Mouse (Mus musculus) limb, embryonic 15.5 days (tissue): ENCODE data around the gene Zfp689. TPM values are rescaled to one million over a fixed set of nuclear protein-coding genes. Genes with fewer than 3 reads are reported as not detected.

Experiments used
- ATAC-seq: fragments of 200-750 bp; cut with Nextera tagmentation; 2 replicates; pipeline ENCODE4 v1.8.0; 2017; ENCODE audit warnings: low read depth, moderate TSS enrichment; ENCODE audit not compliant: insufficient number of reproducible peaks, low FRiP score, low TSS enrichment
- H3K27ac ChIP-seq: fragments of 300-500 bp; sonication (generic); 2 replicates; pipeline ENCODE4 v1.5.1; 2015; ENCODE audit warnings: moderate library complexity, mild to moderate bottlenecking, inconsistent platforms
- H3K27me3 ChIP-seq: fragments of 300-500 bp; sonication (generic); 2 replicates; pipeline ENCODE4 v1.6.1; 2015; ENCODE audit warnings: inconsistent platforms
- H3K36me3 ChIP-seq: fragments of 300-500 bp; sonication (generic); 2 replicates; pipeline ENCODE4 v1.6.1; 2015; ENCODE audit warnings: inconsistent platforms
- H3K4me1 ChIP-seq: fragments of 300-500 bp; sonication (generic); 2 replicates; pipeline ENCODE4 v1.6.1; 2015; ENCODE audit warnings: inconsistent platforms
- H3K4me2 ChIP-seq: fragments of 300-500 bp; sonication (generic); 2 replicates; pipeline ENCODE4 v1.6.1; 2015; ENCODE audit warnings: mild to moderate bottlenecking, inconsistent platforms
- H3K4me3 ChIP-seq: fragments of 300-500 bp; sonication (generic); 2 replicates; pipeline ENCODE4 v1.5.1; 2015; ENCODE audit warnings: mild to moderate bottlenecking, inconsistent platforms
- H3K9ac ChIP-seq: fragments of 300-500 bp; sonication (generic); 2 replicates; pipeline ENCODE4 v1.6.1; 2015; ENCODE audit warnings: inconsistent platforms
- H3K9me3 ChIP-seq: fragments of 300-500 bp; sonication (generic); 2 replicates; pipeline ENCODE4 v1.6.1; 2016; ENCODE audit warnings: inconsistent platforms
- WGBS: fragments of 180-500 bp; shearing (Covaris S2); methylation state at CpG from one replicate; pipeline ENCODE4 v1.1.7; 2015; 5-methylcytosine and 5-hydroxymethylcytosine counted together
- polyA plus RNA-seq: library from polyadenylated mRNA; unstranded; fragments of >200 nt; fragmentation: Nextera tagmentation; extraction: Ambion mirVana; gene quantifications from 2 replicates; pipeline ENCODE4 v1.2.1, GENCODE M21; 2015

Gene Zfp689
- polyA plus RNA-seq, 1 experiment from 2014 or later: 9.4 TPM

DNA sequence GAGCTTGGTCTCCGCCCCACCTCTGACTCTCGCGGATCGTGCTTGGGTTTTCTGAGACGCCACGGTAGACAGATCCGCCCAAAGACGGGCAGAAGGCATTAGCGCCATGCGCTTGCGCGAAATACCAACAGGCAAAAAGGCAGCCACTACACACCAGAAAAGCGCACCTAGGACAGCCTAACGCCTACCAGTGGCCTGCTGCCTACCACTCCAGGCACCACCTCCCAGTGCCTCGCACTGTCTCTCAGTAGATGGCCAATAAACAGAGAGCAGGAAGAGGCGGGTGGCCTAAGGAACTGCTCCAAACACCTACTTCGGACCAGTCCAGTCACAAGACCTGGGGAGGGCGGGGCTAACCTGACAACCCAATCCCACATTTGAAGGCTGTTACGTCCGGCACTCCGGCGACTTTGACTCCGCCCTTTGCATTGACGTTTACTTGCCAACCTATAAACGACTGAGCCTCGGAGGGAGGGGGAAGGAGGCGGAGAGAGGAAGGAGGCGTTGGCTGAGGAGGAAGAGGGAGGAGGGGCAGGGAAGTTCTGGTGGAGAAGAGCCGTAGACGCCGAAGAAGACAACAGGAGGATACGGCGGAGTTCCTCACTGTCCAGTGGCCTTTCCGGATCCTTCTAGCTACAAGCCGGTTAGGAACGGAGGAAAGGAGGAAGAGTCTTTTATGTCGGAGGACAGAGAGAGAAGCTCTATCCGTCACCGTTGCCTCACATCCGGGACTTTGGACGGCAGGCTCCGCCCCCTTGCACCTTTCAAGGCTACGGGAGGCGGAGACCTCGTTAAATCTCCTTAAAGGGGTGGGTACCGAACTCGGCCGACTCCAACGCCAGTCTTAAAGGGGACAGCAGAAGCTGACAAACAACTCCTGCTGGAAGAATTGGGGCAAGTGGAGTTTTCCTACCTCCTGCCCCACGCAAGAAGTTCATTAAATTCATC lies 29.0 kb upstream of the Zfp689 start:
- Histone ChIP-seq H3K9me3 (no peaks in the 10 kb centered on the region), H3K27me3 (no peaks in the 10 kb centered on the region), H3K4me3 (peak overlapping the region; percentile 99), H3K27ac (peak overlapping the region; percentile 98), H3K9ac (peak overlapping the region; percentile 92), H3K4me2 (peak overlapping the region; percentile 80), H3K36me3 (peaks cover 51% of the 10 kb centered on the region), H3K4me1 (peaks cover 27% of the 10 kb centered on the region)
- WGBS: under 1% methylated on average over 50 of the region's 50 CpGs
- peak; percentile 93 for ATAC-seq

DNA sequence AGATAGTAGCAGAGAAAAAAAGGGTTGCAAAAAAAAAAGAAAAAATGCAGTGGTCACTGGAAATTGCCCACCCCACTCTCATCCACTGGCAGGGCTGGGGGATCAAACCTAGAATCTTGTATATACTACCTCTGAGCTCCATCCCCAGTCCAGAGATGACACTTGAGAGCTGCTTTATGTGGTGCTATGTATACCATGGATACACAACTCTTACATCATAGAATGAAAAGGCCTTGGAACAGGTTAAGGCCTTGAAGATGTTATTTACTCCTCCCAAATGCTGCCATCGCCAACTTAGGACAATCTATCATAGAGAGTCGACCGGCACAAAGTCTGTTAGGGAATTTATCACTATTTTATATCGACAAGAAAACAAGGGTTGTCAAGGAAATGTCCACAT lies 27.9 kb upstream of the Zfp689 start:
- H3K4me2 ChIP-seq: peak overlapping the region; percentile 66
- no peaks in the 10 kb centered on the region for H3K9me3 ChIP-seq
- 78% methylated on average over 4 of the region's 4 CpGs for WGBS
- peak overlapping the region; percentile 98 for H3K27ac ChIP-seq
- no peaks in the 10 kb centered on the region for H3K27me3 ChIP-seq
- peak overlapping the region; percentile 99 for H3K4me3 ChIP-seq
- peaks cover 42% of the 10 kb centered on the region for H3K36me3 ChIP-seq
- peak overlapping the region; percentile 37; the same call in 1 of the 2 replicates for H3K9ac ChIP-seq
- no peak for ATAC-seq
- peaks cover 35% of the 10 kb centered on the region for H3K4me1 ChIP-seq

DNA sequence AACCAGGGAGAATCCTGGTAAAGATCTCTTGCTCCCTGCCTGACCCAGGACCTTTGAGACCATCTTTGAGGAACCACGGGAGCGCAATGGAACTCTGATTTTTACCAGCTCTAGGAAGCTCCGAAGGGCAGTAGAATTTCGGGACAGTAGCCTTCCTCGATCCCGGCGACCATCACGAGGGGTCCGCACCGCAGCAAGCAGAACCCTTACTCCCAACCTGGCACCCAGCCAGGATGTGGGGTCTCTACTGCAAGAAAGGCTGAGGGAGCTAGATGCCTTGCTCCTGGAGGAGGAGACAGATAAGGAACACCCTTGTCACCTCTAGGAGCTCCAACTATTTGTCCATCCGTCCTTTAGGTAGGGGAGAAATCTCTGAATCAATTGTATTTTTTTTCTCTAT lies 27.4 kb upstream of the Zfp689 start:
- Histone ChIP-seq H3K36me3 (peaks cover 39% of the 10 kb centered on the region), H3K27me3 (no peaks in the 10 kb centered on the region), H3K4me1 (peaks cover 35% of the 10 kb centered on the region), H3K9me3 (no peaks in the 10 kb centered on the region), H3K9ac (no peak overlapping the region), H3K4me2 (no peak overlapping the region), H3K4me3 (no peak overlapping the region), H3K27ac (peak overlapping the region; percentile 22; the same call in 1 of the 2 replicates)
- WGBS: 95% methylated on average over 11 of the region's 11 CpGs
- no peak for ATAC-seq

DNA sequence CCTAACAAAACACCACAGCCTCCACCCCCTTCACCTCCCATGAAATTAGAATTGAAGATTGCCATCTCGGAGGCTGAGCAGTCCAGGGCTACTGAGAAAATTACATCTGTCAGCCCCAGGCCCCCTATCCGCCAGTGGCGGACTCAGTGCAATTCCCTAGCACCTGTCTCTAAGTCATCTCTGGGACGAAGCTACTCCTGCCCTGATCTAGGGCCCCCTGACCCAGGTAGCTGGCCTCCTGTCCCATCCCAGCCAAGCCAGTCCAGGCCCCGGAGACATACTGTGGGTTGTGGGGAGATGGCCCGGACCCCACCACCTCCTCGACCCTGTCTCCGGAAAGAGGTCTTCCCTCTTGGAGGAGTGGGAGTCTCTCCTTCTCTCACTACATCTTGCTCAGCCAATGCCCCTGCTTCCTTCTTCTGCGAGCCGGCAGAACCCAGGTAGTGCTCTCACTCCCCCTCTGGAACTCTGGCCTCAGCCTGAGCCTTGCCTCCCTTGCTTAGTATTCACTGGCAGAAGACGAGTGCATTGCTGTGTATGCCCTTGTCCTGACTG lies 26.3 kb upstream of the Zfp689 start:
- H3K27me3 ChIP-seq: no peaks in the 10 kb centered on the region
- H3K9ac ChIP-seq: no peak overlapping the region
- peaks cover 26% of the 10 kb centered on the region for H3K4me1 ChIP-seq
- no peak for ATAC-seq
- H3K4me3 ChIP-seq: no peak overlapping the region
- 89% methylated on average over 11 of the region's 11 CpGs for WGBS
- H3K27ac ChIP-seq: no peak overlapping the region
- H3K4me2 ChIP-seq: no peak overlapping the region
- no peaks in the 10 kb centered on the region for H3K9me3 ChIP-seq
- H3K36me3 ChIP-seq: peaks cover 35% of the 10 kb centered on the region

DNA sequence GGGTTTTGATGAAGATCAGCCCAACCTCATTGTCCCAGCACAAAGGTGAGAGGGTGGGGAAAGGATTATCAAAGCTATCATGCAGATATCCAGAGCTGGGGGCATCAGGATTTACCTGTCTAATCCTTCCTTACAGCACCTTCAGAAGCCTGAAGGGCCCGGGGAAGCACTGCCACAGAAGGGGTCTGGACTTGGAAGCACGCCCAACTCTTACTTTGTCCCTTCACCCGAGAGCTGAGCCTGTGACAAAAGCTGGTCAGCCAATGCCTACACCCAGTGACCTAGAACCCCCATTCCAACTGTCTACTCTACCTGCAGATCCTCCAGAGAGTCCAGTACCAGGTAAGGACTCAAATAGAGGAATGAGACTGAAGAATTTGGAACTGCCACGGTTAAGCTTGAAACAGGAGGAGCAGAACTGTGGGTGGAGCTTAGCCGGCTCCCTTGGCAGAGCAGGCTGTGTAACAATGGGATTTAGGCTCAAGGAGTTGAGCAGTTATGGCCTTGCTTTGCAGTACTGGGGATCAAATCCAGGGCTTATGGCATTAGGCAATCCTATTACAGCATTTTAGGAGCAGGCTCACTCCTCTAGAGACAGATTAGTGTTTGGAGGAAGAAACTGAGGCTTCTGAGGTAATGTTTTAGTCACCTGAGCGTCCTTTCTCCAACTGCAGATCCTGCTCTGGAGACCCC lies 25.6 kb upstream of the Zfp689 start:
- WGBS: 74% methylated on average over 6 of the region's 6 CpGs
- H3K27ac ChIP-seq: no peak overlapping the region
- H3K27me3 ChIP-seq: no peaks in the 10 kb centered on the region
- no peak overlapping the region for H3K4me2 ChIP-seq
- no peak for ATAC-seq
- H3K9ac ChIP-seq: no peak overlapping the region
- no peaks in the 10 kb centered on the region for H3K9me3 ChIP-seq
- no peak overlapping the region for H3K4me3 ChIP-seq
- peaks cover 35% of the 10 kb centered on the region for H3K36me3 ChIP-seq
- H3K4me1 ChIP-seq: peaks cover 19% of the 10 kb centered on the region

DNA sequence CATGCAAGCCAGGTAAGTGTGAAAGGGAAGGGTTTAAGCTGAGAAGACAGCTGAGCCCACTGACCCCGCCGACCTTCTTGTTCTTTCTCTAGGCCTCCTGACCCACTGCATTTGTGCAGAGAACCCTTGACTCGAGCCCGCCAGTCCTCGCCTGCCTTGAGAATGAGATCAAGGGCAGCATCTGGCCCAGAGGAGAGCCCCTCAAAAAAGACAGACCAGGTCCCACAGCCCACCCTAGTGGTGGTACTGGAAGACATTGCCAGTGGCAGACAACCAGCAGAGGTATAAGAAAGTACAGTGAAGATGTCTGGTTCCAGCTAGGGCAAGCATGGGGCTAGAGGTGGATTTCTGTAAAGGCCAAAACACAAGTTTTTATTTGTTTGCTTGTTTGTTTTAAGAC lies 24.7 kb upstream of the Zfp689 start:
- no peak overlapping the region for H3K4me2 ChIP-seq
- no peak overlapping the region for H3K27ac ChIP-seq
- H3K9ac ChIP-seq: no peak overlapping the region
- H3K9me3 ChIP-seq: no peaks in the 10 kb centered on the region
- peaks cover 19% of the 10 kb centered on the region for H3K4me1 ChIP-seq
- ATAC-seq: no peak
- WGBS: 89% methylated on average over 5 of the region's 5 CpGs
- H3K36me3 ChIP-seq: peaks cover 39% of the 10 kb centered on the region
- no peaks in the 10 kb centered on the region for H3K27me3 ChIP-seq
- no peak overlapping the region for H3K4me3 ChIP-seq

DNA sequence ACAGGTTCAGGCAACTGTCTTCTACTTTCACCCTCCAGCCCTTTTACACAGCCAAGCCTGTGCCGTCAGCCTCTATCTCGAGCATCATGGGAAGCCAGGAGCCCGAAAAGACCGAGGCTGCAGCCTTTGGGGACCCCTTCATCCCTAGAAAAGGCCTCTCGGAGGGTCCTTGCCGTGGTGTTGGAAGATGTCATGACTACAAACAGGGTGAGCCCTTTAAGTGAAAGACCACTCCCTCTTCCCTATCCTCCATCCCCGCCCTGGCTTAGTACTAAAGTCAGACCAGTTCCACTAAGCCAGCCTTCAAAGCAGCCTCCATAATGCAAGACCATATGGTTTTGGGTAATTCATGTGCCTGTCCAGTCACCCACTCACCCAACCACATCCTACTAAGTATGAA lies 23.1 kb upstream of the Zfp689 start:
- 0% methylated on average over 7 of the region's 7 CpGs for WGBS

DNA sequence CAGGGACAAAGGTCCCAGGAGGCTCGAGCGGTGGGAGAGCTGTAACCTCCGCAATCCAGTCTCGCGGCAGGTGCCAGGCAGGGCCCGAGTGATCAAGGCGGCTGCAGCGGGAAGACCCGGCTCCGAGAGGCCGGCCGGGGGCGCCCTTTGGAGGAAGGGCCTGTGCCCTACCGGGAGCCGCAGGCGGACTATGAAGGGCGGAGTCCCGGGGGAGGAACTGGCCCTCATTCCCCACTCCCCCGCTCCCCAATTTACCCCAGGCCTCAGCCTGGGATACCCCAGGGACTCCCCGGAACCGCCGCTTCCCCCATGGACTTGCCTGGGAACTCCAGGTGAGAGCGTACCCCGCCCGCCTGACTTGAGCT lies 22.7 kb upstream of the Zfp689 start:
- ATAC-seq: no peak
- Histone ChIP-seq H3K36me3 (peaks cover 47% of the 10 kb centered on the region), H3K4me2 (peak overlapping the region; percentile 70), H3K27ac (peak overlapping the region; percentile 98), H3K27me3 (no peaks in the 10 kb centered on the region), H3K9me3 (no peaks in the 10 kb centered on the region), H3K9ac (peak overlapping the region; percentile 88), H3K4me3 (peak overlapping the region; percentile 85), H3K4me1 (peaks cover 14% of the 10 kb centered on the region)
- WGBS: under 1% methylated on average over 25 of the region's 25 CpGs

More for the DNA sequence above, 23.1 kb upstream of the Zfp689 start:
- peak overlapping the region; percentile 88 for H3K9ac ChIP-seq
- H3K9me3 ChIP-seq: no peaks in the 10 kb centered on the region
- peak overlapping the region; percentile 85 for H3K4me3 ChIP-seq
- H3K27ac ChIP-seq: peak overlapping the region; percentile 98
- H3K36me3 ChIP-seq: peaks cover 47% of the 10 kb centered on the region
- no peaks in the 10 kb centered on the region for H3K27me3 ChIP-seq
- H3K4me2 ChIP-seq: peak overlapping the region; percentile 70
- H3K4me1 ChIP-seq: peaks cover 18% of the 10 kb centered on the region
- ATAC-seq: no peak

DNA sequence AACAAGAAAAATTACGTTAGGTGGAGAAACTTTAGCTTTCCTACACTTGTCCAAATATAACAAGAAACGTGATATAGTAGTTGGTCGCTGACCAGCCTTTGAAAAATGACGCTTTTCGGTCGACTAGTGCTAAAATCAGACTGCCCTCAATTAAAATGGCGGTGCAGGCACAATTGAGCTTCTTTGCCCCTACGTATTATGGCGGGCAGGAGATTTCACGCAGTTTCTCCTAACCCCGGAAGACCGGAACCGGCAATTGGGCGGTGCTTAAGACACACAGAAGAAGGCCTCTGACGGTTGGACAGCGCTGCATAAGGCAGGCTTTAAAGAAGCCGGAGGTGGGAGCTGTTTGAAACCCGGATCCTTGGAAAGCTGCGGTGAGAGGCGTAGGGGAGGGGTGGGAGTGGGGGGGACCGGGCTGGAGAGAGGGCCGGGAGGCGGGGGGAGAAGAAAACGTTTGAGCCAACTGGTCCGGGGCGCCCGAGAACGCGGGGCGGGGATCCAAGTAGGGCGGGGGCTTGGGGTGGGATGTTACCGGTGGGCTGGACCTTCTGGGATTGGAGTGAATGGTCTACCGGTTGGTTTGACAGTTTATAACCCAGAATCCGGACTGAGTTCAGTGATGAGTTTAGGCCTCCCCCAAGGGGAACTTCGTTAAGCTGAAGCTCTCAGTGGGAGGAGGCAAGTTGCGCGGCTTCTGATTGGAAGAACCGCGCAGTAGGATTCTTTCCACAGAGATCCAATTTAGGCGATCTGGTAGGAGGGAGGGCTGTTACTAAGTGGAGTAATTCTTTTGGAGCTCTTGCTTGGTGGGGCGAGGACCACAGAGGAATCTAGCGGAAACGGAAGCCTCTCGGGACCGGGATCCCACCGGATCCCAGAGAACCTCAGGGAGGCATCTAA lies 22.0 kb upstream of the Zfp689 start:
- H3K27me3 ChIP-seq: no peaks in the 10 kb centered on the region
- ATAC-seq: peak; percentile 93
- WGBS: under 1% methylated on average over 44 of the region's 46 CpGs
- peak overlapping the region; percentile 98 for H3K27ac ChIP-seq
- no peaks in the 10 kb centered on the region for H3K9me3 ChIP-seq
- H3K9ac ChIP-seq: peak overlapping the region; percentile 88
- peak overlapping the region; percentile 85 for H3K4me3 ChIP-seq
- peaks cover 44% of the 10 kb centered on the region for H3K36me3 ChIP-seq
- peaks cover 11% of the 10 kb centered on the region for H3K4me1 ChIP-seq
- peak overlapping the region; percentile 70 for H3K4me2 ChIP-seq

DNA sequence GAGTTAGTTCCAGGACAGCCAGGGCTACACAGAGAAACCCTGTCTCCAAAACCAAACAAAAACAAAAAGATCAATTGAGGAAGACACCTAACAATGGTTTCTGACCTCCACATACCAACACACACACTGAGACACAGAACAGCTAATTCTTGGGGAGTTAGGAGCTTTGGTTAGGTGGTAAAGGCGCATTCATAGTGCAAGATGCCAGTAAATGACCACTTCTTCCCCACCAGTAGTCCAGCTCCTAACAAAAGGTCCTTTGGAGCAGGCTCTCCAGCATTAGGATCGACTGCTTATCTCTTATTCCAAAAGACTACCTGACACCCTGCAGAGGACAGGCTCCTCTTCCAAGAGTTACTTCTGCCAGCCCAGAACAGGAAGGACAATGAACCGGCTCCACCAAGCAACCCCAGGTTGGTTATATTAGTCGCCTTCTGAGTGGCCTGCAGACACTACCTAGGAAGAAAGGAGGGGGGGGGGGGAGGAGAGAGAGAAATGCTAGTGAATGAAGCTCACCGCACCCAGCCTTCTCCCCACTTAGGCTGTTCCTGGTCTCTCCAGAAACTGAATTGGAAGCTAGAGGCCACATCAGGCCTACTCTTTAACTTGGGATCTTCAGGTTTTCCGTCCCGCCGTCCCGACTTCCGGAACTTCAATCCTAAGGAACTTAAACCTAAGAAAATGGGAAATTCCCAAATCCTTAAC lies 21.2 kb upstream of the Zfp689 start:
- 6% methylated on average over 10 of the region's 10 CpGs for WGBS
- H3K27ac ChIP-seq: peak overlapping the region; percentile 98
- no peak for ATAC-seq
- peak overlapping the region; percentile 11; the same call in 1 of the 2 replicates for H3K9ac ChIP-seq
- no peaks in the 10 kb centered on the region for H3K27me3 ChIP-seq
- peak overlapping the region; percentile 85 for H3K4me3 ChIP-seq
- H3K4me2 ChIP-seq: peak overlapping the region; percentile 70
- H3K9me3 ChIP-seq: no peaks in the 10 kb centered on the region
- H3K4me1 ChIP-seq: peaks cover 11% of the 10 kb centered on the region
- H3K36me3 ChIP-seq: peaks cover 43% of the 10 kb centered on the region

DNA sequence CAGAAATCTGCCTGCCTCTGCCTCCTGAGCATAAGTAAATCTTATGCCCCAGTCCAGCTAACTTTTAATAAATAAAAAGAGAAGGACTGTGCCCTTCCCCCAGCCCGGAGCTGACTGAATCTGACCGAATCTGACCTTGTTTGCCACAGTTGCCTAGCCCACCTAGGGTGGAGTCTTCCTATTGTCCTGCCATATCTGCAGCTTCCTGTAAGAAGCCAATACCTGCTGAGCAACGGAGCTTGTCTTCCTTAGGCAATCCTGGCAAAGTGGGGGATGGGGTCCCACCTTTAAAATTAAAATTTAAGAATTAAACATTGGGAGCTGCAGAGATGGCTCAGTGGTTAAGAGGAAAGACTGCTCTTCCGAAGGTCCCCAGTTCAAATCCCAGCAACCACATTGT lies 17.6 kb upstream of the Zfp689 start:
- no peaks in the 10 kb centered on the region for H3K4me1 ChIP-seq
- ATAC-seq: no peak
- no peaks in the 10 kb centered on the region for H3K27me3 ChIP-seq
- 98% methylated on average over 4 of the region's 4 CpGs for WGBS
- no peak overlapping the region for H3K4me3 ChIP-seq
- no peak overlapping the region for H3K9ac ChIP-seq
- H3K27ac ChIP-seq: no peak overlapping the region
- no peaks in the 10 kb centered on the region for H3K9me3 ChIP-seq
- no peak overlapping the region for H3K4me2 ChIP-seq
- peaks cover 31% of the 10 kb centered on the region for H3K36me3 ChIP-seq
